Mouse (Mus musculus) embryonic facial prominence, embryonic 12.5 days (tissue): ENCODE results near the gene Hsp90b1. TPM values are rescaled to one million over a fixed set of nuclear protein-coding genes. Genes with fewer than 3 reads are reported as not detected.

Experiments used
- microRNA-seq: library from miRNA; unstranded; fragments of <30 nt; microRNA quantifications from one replicate; pipeline ENCODE4, GENCODE M21; 2017
- polyA plus RNA-seq: library from polyadenylated mRNA; unstranded; fragments of >200 nt; fragmentation: Nextera tagmentation; extraction: Ambion mirVana; gene quantifications from 2 replicates; pipeline ENCODE4 v1.2.1, GENCODE M21; 2016

Hsp90b1 gene
- polyA plus RNA-seq, 1 experiment from 2014 or later = 661 TPM

Small RNA genes lying within 50 kb of the gene (microRNA-seq; reads per million reads assigned to microRNA genes)
- gene Gm25745 = 2.9 reads per million, percentile 12 among the genes with 10 or more reads in this experiment

Other genes with a start within 250 kb of the Hsp90b1 start
- 4.0 and 4.6 TPM in 2 replicates for gene Syn3, start 206.6 kb downstream of the Hsp90b1 start, polyA plus RNA-seq
- 1.8 and 2.3 TPM in 2 replicates for gene Ttc41, start 302 bp upstream of the Hsp90b1 start, polyA plus RNA-seq
- gene Gm49358, start 58.5 kb upstream of the Hsp90b1 start, polyA plus RNA-seq = not detected in 2 replicates
- 1.4 and 1.5 TPM in 2 replicates for gene Nt5dc3, start 73.5 kb upstream of the Hsp90b1 start, polyA plus RNA-seq